Mouse (Mus musculus) right cerebral cortex, postnatal 4 days (tissue): ENCODE measurements around the gene Galc.

ENCODE experiments used
- DNase-seq: peaks from one replicate; pipeline ENCODE4 v3.0.0-alpha.2; 2022

Galc gene

GRCm38 (mm10) chr12:98258845-98259517 lies at the start of gene Galc:
Galc (minus strand) TSS chr12:98259459.
- peak; percentile 86 for DNase-seq

- DNase-seq = no peak
Measured at GRCm38 (mm10) chr12:98307179-98307915, 48.1 kb upstream of the Galc start.

- no peak for DNase-seq
Measured at GRCm38 (mm10) chr12:98303013-98303412, 43.8 kb upstream of the Galc start.

- no peak for DNase-seq
Measured at GRCm38 (mm10) chr12:98301980-98302379, 42.7 kb upstream of the Galc start.

- DNase-seq = no peak
Measured at GRCm38 (mm10) chr12:98294241-98294640, 35.0 kb upstream of the Galc start.

- no peak for DNase-seq
Measured at GRCm38 (mm10) chr12:98292278-98292677, 33.0 kb upstream of the Galc start.

GRCm38 (mm10) chr12:98290475-98290874 lies 31.2 kb upstream of the Galc start:
- DNase-seq = no peak

- DNase-seq = no peak
Measured at GRCm38 (mm10) chr12:98284477-98284876, 25.2 kb upstream of the Galc start.

- DNase-seq = no peak
Measured at GRCm38 (mm10) chr12:98283487-98283860, 24.2 kb upstream of the Galc start.

GRCm38 (mm10) chr12:98282776-98283486 lies 23.7 kb upstream of the Galc start:
- no peak for DNase-seq

- no peak for DNase-seq
Measured at GRCm38 (mm10) chr12:98280996-98281395, 21.7 kb upstream of the Galc start.

GRCm38 (mm10) chr12:98280530-98280929 lies 21.3 kb upstream of the Galc start:
- DNase-seq = peak; percentile 71

GRCm38 (mm10) chr12:98272433-98272832 lies 13.2 kb upstream of the Galc start:
- no peak for DNase-seq

- DNase-seq = no peak
Measured at GRCm38 (mm10) chr12:98270810-98271566, 11.7 kb upstream of the Galc start.

- no peak for DNase-seq
Measured at GRCm38 (mm10) chr12:98269791-98270745, 10.8 kb upstream of the Galc start.

- no peak for DNase-seq
Measured at GRCm38 (mm10) chr12:98268441-98269369, 9.4 kb upstream of the Galc start, which contains the start of gene Gpr65. Gpr65 (plus strand) TSS chr12:98268635.

- DNase-seq = no peak
Measured at GRCm38 (mm10) chr12:98265697-98266096, 6.4 kb upstream of the Galc start.

- no peak for DNase-seq
Measured at GRCm38 (mm10) chr12:98259518-98259852, 226 bp upstream of the Galc start.

GRCm38 (mm10) chr12:98258371-98258844 lies 851 bp downstream of the Galc start:
- no peak for DNase-seq

GRCm38 (mm10) chr12:98255373-98255995 lies 3.8 kb downstream of the Galc start:
- no peak for DNase-seq
